Mouse (Mus musculus): Measurements from ENCODE around the gene Olfr992.

- TF ChIP-seq CTCF (conservative IDR thresholded peaks at IDR 0.05; ENCODE audit: low read length): no peak
- no peak for TF ChIP-seq POU5F1 (IDR thresholded peaks at IDR 0.05; ENCODE audit: borderline replicate concordance, low read length)
Observed at GRCm38 (mm10) chr2:85442546-85442945, 33.3 kb upstream of the Olfr992 start.

All from E14TG2a.4 (cell line).